Mouse (Mus musculus) intestine, embryonic 15.5 days (tissue): ENCODE measurements around the gene Camsap1. TPM values are rescaled to one million over a fixed set of nuclear protein-coding genes. Genes with fewer than 3 reads are reported as not detected.

Source experiments
- ATAC-seq: fragments of 200-750 bp; cut with Nextera tagmentation; 2 replicates; pipeline ENCODE4 v1.8.0; 2017; ENCODE audit warnings: moderate TSS enrichment, moderate library complexity
- H3K27ac ChIP-seq: fragments of 300-500 bp; sonication (generic); 2 replicates; pipeline ENCODE4 v1.5.1; 2015; ENCODE audit warnings: mild to moderate bottlenecking, inconsistent platforms
- H3K27me3 ChIP-seq: fragments of 300-500 bp; sonication (generic); replicated peaks from 2 replicates; pipeline ENCODE4 v1.6.1; 2015; ENCODE audit warnings: inconsistent platforms
- H3K36me3 ChIP-seq: fragments of 300-500 bp; sonication (generic); 2 replicates; pipeline ENCODE4 v1.6.1; 2015; ENCODE audit warnings: inconsistent platforms
- H3K4me1 ChIP-seq: fragments of 300-500 bp; sonication (generic); replicated peaks from 2 replicates; pipeline ENCODE4 v1.6.1; 2015; ENCODE audit warnings: inconsistent platforms
- H3K4me2 ChIP-seq: fragments of 300-500 bp; sonication (generic); replicated peaks from 2 replicates; pipeline ENCODE4 v1.6.1; 2015; ENCODE audit warnings: mild to moderate bottlenecking, inconsistent platforms
- H3K4me3 ChIP-seq: fragments of 300-500 bp; sonication (generic); replicated peaks from 2 replicates; pipeline ENCODE4 v1.5.1; 2015; ENCODE audit warnings: inconsistent platforms
- H3K9ac ChIP-seq: fragments of 300-500 bp; sonication (generic); 2 replicates; pipeline ENCODE4 v1.6.1; 2015; ENCODE audit warnings: inconsistent platforms
- H3K9me3 ChIP-seq: fragments of 300-500 bp; sonication (generic); 2 replicates; pipeline ENCODE4 v1.6.1; 2016; ENCODE audit warnings: inconsistent platforms
- WGBS: fragments of 180-500 bp; shearing (Covaris S2); methylation state at CpG from one replicate; pipeline ENCODE4 v1.1.7; 2015; 5-methylcytosine and 5-hydroxymethylcytosine counted together
- polyA plus RNA-seq: library from polyadenylated mRNA; unstranded; fragments of >200 nt; fragmentation: Nextera tagmentation; extraction: Ambion mirVana; gene quantifications from 2 replicates; pipeline ENCODE4 v1.2.1, GENCODE M21; 2015

The Camsap1 gene
- polyA plus RNA-seq, 1 experiment from 2014 or later, result 15.6 TPM

- H3K9me3 ChIP-seq, result no peaks in the 10 kb centered on the region
- peak overlapping the region; percentile 13; the same call in 1 of the 2 replicates for H3K9ac ChIP-seq
- H3K36me3 ChIP-seq, result no peaks in the 10 kb centered on the region
- whole genome bisulfite sequencing, result 5% methylated on average over 49 of the region's 49 CpGs
- no peak for ATAC-seq
- H3K27me3 ChIP-seq, result peaks cover 25% of the 10 kb centered on the region
- peak overlapping the region; percentile 30 for H3K4me3 ChIP-seq
- peak overlapping the region; percentile 62 for H3K4me2 ChIP-seq
- no peak overlapping the region for H3K27ac ChIP-seq
- peaks cover 6% of the 10 kb centered on the region; the same call in 1 of the 2 replicates for H3K4me1 ChIP-seq
These were observed 105.3 kb downstream of the Camsap1 start for GRCm38 (mm10) chr2:25877736-25878268.

DNA sequence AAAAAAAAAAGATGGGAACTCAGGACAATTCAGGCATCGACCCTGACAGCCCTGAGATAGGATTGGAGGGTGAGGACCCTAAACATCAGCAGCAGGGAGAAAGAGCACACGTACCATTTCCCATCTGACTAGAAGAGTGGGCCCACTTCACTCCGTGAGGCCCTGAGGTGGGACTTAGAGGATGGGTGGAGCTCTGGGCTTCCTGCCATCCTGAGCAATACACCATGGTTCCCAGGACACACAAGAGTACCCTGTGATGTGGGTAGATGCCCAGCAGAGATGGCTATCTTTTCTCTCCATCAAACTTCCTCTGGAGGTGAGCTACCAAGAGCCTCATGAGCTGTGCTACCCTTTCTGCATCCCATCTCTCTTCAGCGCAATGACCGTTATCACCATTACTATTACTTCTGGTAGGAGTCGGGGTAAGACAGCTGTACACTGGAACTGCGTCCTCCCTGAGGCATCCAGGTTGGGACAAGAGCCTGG lies 105.8 kb downstream of the Camsap1 start:
- Histone ChIP-seq H3K9me3 (no peaks in the 10 kb centered on the region), H3K4me1 (peaks cover 6% of the 10 kb centered on the region; the same call in 1 of the 2 replicates), H3K4me3 (peak overlapping the region; percentile 30), H3K27me3 (peaks cover 25% of the 10 kb centered on the region), H3K27ac (no peak overlapping the region), H3K36me3 (no peaks in the 10 kb centered on the region), H3K9ac (no peak overlapping the region; the same call in 1 of the 2 replicates), H3K4me2 (peak overlapping the region; percentile 62)
- 31% methylated on average over 7 of the region's 7 CpGs for WGBS
- ATAC-seq, result no peak

Other genes with a start within 250 kb of the Camsap1 start
- not detected in 2 replicates for gene Obp2b, start 246.3 kb downstream of the Camsap1 start, polyA plus RNA-seq
- not detected in 2 replicates for gene Lcn3, start 217.7 kb downstream of the Camsap1 start, polyA plus RNA-seq
- gene Lcn11, start 206.3 kb downstream of the Camsap1 start, polyA plus RNA-seq, result not detected in 2 replicates
- gene Gm13539, start 201.0 kb downstream of the Camsap1 start, polyA plus RNA-seq, result not detected in 2 replicates
- not detected in 2 replicates for gene Glt6d1, start 167.4 kb downstream of the Camsap1 start, polyA plus RNA-seq
- not detected in 2 replicates for gene Lcn9, start 160.1 kb downstream of the Camsap1 start, polyA plus RNA-seq
- gene Sohlh1, start 136.0 kb downstream of the Camsap1 start, polyA plus RNA-seq, result not detected in 2 replicates
- gene Kcnt1, start 119.5 kb downstream of the Camsap1 start, polyA plus RNA-seq, result 0.53 and 0.67 TPM in 2 replicates
- 82.2 and 84.1 TPM in 2 replicates for gene Ubac1, start 38.5 kb upstream of the Camsap1 start, polyA plus RNA-seq
- 14.4 and 16.9 TPM in 2 replicates for gene Nacc2, start 139.9 kb upstream of the Camsap1 start, polyA plus RNA-seq
- gene Lhx3, start 225.0 kb upstream of the Camsap1 start, polyA plus RNA-seq, result not detected in 2 replicates